Mouse (Mus musculus) ES-Bruce4 (cell line): ENCODE measurements at regions not wholly inside any gene's neighbourhood (a gene's known extent, or its start where the extent isn't known, plus 50 kb on each side); places are given as distances from the start of the nearest gene placed in this dataset.

Experiments used
- CTCF ChIP-seq: IDR thresholded peaks from one replicate; pipeline ENCODE4 v1.8.1; 2011; ENCODE audit warnings: low read depth, low read length
- POLR2A ChIP-seq: IDR thresholded peaks from one replicate; pipeline ENCODE4 v1.8.1; 2011; ENCODE audit warnings: low read length; ENCODE audit not compliant: insufficient read depth

DNA sequence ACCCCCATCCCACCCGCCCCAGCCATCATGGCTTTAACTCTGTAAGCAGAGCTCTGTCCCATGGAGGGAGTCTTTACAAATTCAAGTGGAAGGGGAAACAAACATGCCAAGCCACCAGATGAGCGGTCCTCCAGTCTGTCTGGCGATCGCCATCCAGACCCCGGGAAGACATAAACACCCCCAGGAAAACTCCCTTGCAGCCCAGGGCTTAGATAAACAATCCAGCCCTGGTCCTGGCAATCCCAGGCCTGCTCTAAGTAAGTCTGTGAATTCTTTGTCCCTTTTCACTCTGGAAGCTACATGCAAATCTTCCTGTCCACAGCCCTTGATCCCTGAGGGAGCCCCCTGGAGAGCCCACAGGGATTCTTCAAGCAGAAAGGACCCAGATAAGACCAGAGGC is 129.2 kb upstream of the Sox11 start:
- TF ChIP-seq CTCF (no peak), POLR2A (no peak)
